Mouse (Mus musculus) Patski (cell line): ENCODE measurements around the gene Adh1. TPM values are rescaled to one million over a fixed set of nuclear protein-coding genes. Genes with fewer than 3 reads are reported as not detected.

Experiments
- ATAC-seq: fragments of 100-300 bp; one replicate; pipeline ENCODE4 v1.8.0; 2021
- CTCF ChIA-PET: fragments of 350-600 bp; sonication (Branson Sonifier 250); formaldehyde crosslinking; loops from one replicate; lab custom pipeline; 2022; ENCODE audit warnings: inconsistent platforms; lab: Charles Lee
- POLR2A ChIA-PET: fragments of 350-600 bp; sonication (Branson Sonifier 250); formaldehyde crosslinking; loops from one replicate; lab custom pipeline; 2022; ENCODE audit warnings: antibody characterized with exemption, inconsistent platforms; lab: Charles Lee
- DNase-seq: peaks from one replicate; pipeline ENCODE4 v3.0.0-alpha.2; 2011; ENCODE audit warnings: low read depth, low spot score
- H3K27me3 ChIP-seq: fragments of 371-371 bp; one replicate; pipeline ENCODE4 v1.5.1; 2021
- CTCF ChIP-seq: fragments of 100-300 bp; IDR thresholded peaks from one replicate; pipeline ENCODE4 v1.5.1; 2021
- in situ Hi-C: fragments of 300-500 bp; cut with MboI; formaldehyde crosslinking; loops from 3 replicates; pipeline ENCODE4 v1.11.1; 2018; ENCODE audit warnings: low pct_unique_long_range_greater_than_20kb, mixed read lengths
- polyA plus RNA-seq: library from polyadenylated mRNA; unstranded; gene quantifications from one replicate; pipeline ENCODE4 v1.2.3, GENCODE M21; 2021

Adh1 gene
- polyA plus RNA-seq, 1 experiment from 2014 or later, result 1.1 TPM

DNA sequence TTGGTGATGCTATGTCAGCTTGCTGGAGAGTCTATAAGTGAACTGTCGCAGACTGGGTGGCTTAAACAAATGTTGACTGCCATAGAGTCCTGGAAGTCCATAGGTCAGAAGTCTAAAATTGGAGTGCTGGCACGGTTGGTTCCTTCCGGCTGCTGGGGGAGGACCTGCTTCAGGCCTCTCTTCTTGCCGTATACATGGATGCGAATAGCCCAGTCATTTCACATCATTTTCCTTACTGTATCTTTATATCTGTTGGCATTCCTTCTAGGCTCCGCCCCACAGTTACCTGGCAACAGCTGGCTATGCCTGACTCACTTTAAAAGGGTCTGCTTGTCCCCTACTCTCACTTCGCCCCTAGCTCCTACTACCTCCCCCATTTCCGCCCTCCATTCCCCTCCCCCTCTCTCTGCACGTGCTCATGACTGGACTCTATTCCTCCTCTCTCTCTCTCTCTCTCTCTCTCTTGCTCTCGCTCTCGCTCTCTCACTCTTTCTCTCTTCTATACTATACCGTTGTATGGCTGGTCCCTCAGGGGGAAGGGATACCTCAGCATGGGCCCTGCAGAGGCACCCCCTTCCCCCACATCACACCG is 36.3 kb upstream of the Adh1 start:
- ATAC-seq, result no peak
- no peak for TF ChIP-seq CTCF
- no peak for DNase-seq
- ChIA-PET POLR2A (no interaction called here), CTCF (interaction anchor here (1.1 to 3.7 kb wide), 5 partner anchors 16 to 207 kb away, joined by 3 to 20 read pairs (median 7); no protein-coding TSS in a partner anchor)
- H3K27me3 ChIP-seq, result no peaks in the 10 kb centered on the region
- in situ Hi-C loops, result loop anchor here (5.0 to 10.0 kb wide), 2 partner anchors 178 to 210 kb away; no protein-coding TSS in a partner anchor

DNA sequence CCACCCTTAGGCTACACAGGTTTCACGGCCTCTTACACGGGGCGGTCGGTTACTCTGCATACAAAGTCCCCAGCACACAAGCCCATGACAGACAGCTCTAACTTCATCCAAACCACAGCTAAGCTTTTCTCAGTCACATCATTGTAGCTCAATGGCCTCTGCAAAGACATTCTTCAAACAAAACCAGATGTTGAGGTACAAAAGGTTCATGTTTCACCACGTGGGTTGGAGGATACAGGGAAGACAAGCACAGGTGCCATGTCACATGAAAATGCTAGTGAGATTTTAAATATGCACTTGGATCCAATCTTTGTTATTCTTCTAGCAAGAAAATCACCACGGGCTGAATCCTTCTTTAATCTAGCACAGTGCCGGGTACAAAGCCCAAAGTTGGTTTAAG is 35.5 kb upstream of the Adh1 start:
- ChIA-PET CTCF (interaction anchor here (1.0 to 1.7 kb wide), 3 partner anchors 15 to 206 kb away, joined by 3 to 5 read pairs (median 3); no protein-coding TSS in a partner anchor), POLR2A (no interaction called here)
- TF ChIP-seq CTCF, result no peak
- in situ Hi-C loops, result loop anchor here (10.0 kb wide), 1 partner anchor 209 kb away; no protein-coding TSS in a partner anchor
- H3K27me3 ChIP-seq, result no peaks in the 10 kb centered on the region
- DNase-seq (no peak), ATAC-seq (peak; percentile 26)

DNA sequence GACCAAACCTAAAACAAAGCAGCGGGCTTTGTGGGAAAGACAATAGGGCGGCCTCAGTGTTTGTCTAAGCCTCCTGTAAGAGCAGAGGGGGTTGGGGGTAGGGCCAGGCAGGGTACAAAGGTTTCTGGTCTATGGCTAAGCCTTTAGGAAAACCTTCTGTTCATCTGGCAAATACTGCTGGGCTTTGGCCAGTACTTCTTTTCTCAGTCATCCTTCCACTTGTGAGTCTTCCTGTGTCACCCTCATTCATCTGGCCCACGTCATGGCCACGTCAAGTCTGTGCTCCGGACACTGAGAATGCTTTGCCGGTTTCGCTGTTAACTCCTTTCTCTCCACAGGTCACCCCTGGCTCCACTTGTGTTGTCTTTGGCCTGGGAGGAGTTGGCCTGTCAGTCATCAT is 34.9 kb upstream of the Adh1 start:
- ChIA-PET POLR2A (no interaction called here), CTCF (interaction anchor here (1.0 to 2.3 kb wide), 3 partner anchors 14 to 180 kb away, joined by 3 to 11 read pairs (median 3); no protein-coding TSS in a partner anchor)
- DNase-seq (no peak), ATAC-seq (no peak)
- in situ Hi-C loops, result loop anchor here (10.0 kb wide), 1 partner anchor 209 kb away; no protein-coding TSS in a partner anchor
- no peaks in the 10 kb centered on the region for H3K27me3 ChIP-seq
- no peak for TF ChIP-seq CTCF

DNA sequence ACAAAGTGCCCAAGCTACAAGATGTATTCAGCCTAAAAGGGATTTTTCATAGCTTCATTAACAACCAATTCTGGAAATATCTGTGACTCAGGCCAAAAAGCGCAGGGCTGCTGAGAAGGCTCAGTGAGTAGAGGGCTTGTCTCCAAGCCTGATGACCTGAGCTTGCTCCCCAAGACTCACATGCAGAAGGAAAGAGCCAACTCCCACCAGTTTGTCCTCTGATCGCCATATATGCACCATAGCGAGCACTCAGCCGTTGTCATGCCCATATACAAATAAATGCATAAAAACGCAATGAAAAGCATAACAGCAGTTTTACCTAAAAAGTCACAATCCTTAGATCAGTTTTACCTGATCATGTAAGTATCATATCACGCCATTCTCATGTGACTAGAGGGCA is 34.3 kb upstream of the Adh1 start:
- DNase-seq (no peak), ATAC-seq (no peak)
- H3K27me3 ChIP-seq, result no peaks in the 10 kb centered on the region
- in situ Hi-C loops, result loop anchor here (10.0 kb wide), 1 partner anchor 208 kb away; no protein-coding TSS in a partner anchor
- ChIA-PET POLR2A (no interaction called here), CTCF (interaction anchor here (1.2 to 3.6 kb wide), 3 partner anchors 11 to 179 kb away, joined by 3 to 18 read pairs (median 11); no protein-coding TSS in a partner anchor)
- no peak for TF ChIP-seq CTCF

DNA sequence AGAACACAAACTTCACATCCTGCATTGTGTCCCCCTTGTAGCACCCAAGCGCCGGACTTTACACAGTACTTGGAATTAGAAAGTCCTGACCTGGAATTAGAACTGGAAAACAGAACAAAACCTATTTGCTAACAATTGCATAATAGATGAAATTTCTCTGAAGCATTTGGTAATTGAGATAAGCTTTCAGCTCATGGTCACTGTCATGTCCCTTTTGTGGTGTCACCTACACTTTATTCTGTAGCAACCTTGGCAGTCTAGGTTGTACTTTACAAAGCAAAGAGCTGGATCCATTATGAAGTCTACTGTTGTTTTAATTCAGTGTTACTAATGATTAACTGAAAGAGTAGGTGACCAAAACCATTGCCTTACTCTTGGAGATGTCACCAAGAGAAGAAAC is 33.7 kb upstream of the Adh1 start:
- no peak for ATAC-seq
- POLR2A ChIA-PET, result no interaction called here
- in situ Hi-C loops, result loop anchor here (10.0 kb wide), 1 partner anchor 208 kb away; no protein-coding TSS in a partner anchor
- H3K27me3 ChIP-seq, result no peaks in the 10 kb centered on the region
- no peak for TF ChIP-seq CTCF
- CTCF ChIA-PET, result interaction anchor here (1.2 to 3.6 kb wide), 4 partner anchors 11 to 178 kb away, joined by 3 to 18 read pairs (median 14); no protein-coding TSS in a partner anchor
- DNase-seq, result no peak

DNA sequence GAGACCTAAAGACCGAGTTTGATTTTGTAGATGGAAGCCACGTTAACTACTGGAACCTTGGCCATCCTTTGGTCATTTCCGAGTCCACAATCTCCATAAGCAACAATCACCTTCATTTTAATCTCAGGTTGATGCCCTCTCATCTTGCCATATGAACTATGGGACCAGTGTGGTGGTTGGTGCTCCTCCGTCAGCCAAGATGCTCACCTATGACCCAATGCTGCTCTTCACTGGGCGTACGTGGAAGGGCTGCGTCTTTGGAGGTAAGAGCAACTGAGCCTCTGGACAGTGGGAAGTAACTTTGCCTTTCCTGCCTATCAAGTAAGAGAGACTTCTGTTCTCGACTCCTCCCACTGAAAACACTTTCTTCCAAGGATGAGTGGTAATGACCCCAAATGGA is 33.0 kb upstream of the Adh1 start:
- CTCF ChIA-PET, result interaction anchor here (1.1 to 3.6 kb wide), 5 partner anchors 11 to 180 kb away, joined by 3 to 18 read pairs (median 11); no protein-coding TSS in a partner anchor
- H3K27me3 ChIP-seq, result no peaks in the 10 kb centered on the region
- in situ Hi-C loops, result loop anchor here (10.0 kb wide), 1 partner anchor 207 kb away; no protein-coding TSS in a partner anchor
- ATAC-seq, result no peak
- no peak for DNase-seq
- TF ChIP-seq CTCF, result no peak
- POLR2A ChIA-PET, result no interaction called here

DNA sequence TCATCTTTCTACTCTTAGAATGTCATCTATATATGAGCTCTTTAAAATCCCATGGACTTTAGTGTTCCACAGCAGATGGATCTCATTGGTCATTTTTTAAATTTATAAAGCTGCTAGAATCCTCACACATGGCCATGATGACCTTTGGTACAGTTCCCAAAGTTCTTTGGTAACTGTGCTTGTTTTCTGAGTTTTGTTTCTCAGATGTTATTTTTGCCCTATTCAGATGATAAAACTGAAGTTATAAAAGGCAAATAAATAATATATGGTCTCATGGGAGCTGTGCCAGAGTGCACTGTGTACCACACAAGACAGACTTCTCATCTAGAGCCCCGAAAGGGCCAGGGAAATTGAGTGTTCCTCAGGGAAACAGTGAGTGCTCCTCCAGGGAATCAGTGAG is 31.3 kb upstream of the Adh1 start:
- ATAC-seq, result no peak
- H3K27me3 ChIP-seq, result no peaks in the 10 kb centered on the region
- no peak for DNase-seq
- TF ChIP-seq CTCF, result no peak
- CTCF ChIA-PET, result interaction anchor here (1.1 to 3.6 kb wide), 4 partner anchors 10 to 177 kb away, joined by 3 to 18 read pairs (median 10); no protein-coding TSS in a partner anchor
- POLR2A ChIA-PET, result no interaction called here
- in situ Hi-C loops, result loop anchor here (10.0 kb wide), 1 partner anchor 205 kb away; no protein-coding TSS in a partner anchor

DNA sequence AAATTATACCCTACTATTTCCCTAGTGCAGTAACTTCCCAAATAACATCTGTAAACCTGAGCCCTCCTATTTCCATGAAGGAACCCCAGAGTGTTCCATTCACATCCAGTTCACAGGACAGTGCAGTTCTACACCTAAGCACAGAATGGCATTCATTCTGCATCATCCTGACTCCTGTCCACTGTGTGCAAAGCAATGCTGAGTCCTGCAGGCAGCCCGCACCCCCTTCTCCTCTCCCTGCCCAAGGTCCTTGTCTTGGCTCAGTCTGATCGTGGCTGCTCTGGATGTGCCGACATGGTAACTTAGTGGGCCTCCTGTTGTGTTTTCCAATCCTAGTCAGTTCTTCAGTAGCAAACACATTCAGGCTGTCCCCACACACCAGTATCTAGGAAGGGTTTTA is 30.5 kb upstream of the Adh1 start:
- H3K27me3 ChIP-seq, result no peaks in the 10 kb centered on the region
- DNase-seq, result no peak
- no peak for ATAC-seq
- CTCF ChIA-PET, result interaction anchor here (1.5 to 3.1 kb wide), 5 partner anchors 8 to 177 kb away, joined by 3 to 16 read pairs (median 10); no protein-coding TSS in a partner anchor
- TF ChIP-seq CTCF, result no peak
- in situ Hi-C loops, result no loop called here
- POLR2A ChIA-PET, result no interaction called here

DNA sequence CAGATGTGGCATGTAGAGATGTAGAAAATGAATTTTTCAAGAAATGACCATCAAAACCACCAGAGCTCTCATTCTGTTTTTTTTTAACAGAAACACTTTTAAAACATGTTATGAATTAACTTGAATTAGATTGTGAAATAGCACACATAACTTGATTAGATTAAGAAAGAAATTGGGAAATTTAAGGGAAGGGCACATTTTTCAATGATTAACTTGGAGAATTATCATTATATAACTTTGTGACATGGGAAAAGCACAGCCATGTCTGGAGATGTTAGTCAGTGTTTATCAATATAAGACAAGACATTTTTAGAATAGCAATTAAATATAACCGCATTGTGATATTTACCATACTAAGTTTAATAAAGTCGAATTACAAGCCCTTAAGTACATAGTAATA is 29.3 kb upstream of the Adh1 start:
- no peak for ATAC-seq
- in situ Hi-C loops, result no loop called here
- no peaks in the 10 kb centered on the region for H3K27me3 ChIP-seq
- CTCF ChIA-PET, result interaction anchor here (1.1 to 2.6 kb wide), 7 partner anchors 8 to 174 kb away, joined by 3 to 10 read pairs (median 5); no protein-coding TSS in a partner anchor
- no peak for DNase-seq
- no peak for TF ChIP-seq CTCF
- POLR2A ChIA-PET, result interaction anchor here (0.7 kb wide), 1 partner anchor 182 kb away, joined by 4 read pairs; no protein-coding TSS in a partner anchor

DNA sequence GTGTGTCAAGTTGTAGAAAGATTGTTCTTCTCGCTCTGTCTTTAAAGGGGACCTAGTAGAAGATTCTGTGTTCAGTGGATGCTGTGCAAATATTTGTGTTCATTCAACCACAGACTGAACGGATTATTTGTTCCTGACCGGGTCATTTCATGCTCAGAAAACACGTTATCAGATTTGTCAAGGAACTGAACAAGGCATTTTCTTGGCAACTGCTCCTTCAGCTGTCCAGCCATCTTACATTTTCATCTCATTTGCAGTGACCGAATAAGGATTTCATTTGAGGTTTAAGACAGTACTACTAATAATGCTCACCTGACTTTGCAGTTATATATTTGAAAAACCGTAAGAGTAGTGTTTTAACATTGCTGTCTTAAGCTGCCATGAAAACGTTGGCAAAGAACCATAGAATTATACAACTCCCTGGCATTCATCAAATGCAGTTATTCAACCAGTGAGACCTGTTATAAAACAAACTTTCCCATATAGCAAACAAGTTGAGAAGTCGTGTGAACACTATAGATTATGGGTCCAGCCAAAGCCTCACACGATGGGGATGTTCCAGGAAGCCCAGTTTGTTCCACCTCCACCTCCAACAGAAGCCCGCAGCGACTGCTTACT is 24.1 kb upstream of the Adh1 start:
- in situ Hi-C loops, result loop anchor here (5.0 kb wide), 1 partner anchor 39 kb away; no protein-coding TSS in a partner anchor
- DNase-seq (no peak), ATAC-seq (no peak)
- POLR2A ChIA-PET, result no interaction called here
- H3K27me3 ChIP-seq, result no peaks in the 10 kb centered on the region
- CTCF ChIA-PET, result interaction anchor here (1.0 to 1.6 kb wide), 2 partner anchors 39 to 168 kb away, joined by 4 to 9 read pairs; no protein-coding TSS in a partner anchor
- TF ChIP-seq CTCF, result no peak
